Mouse (Mus musculus) neural tube, embryonic 10.5 days (tissue): ENCODE data around the gene D330020A13Rik.

ENCODE experiments used
- DNase-seq: peaks from one replicate; pipeline ENCODE4 v3.0.0-alpha.2; 2017; ENCODE audit warnings: low spot score; ENCODE audit errors: extremely low spot score

D330020A13Rik gene

GRCm38 (mm10) chr6:120294056-120294784, at the start of gene D330020A13Rik, which contains the start of gene B4galnt3:
D330020A13Rik (plus strand) TSS chr6:120294364.
B4galnt3 (minus strand) TSS chr6:120294559.
- DNase-seq, result peak; percentile 65

GRCm38 (mm10) chr6:120246676-120247075, 47.5 kb upstream of the D330020A13Rik start:
- DNase-seq, result no peak

- no peak for DNase-seq
These were observed 44.3 kb upstream of the D330020A13Rik start for GRCm38 (mm10) chr6:120249831-120250230.

- no peak for DNase-seq
These were observed 43.2 kb upstream of the D330020A13Rik start for GRCm38 (mm10) chr6:120251010-120251409.

- no peak for DNase-seq
These were observed 41.4 kb upstream of the D330020A13Rik start for GRCm38 (mm10) chr6:120252741-120253140.

- DNase-seq, result no peak
These were observed 39.5 kb upstream of the D330020A13Rik start for GRCm38 (mm10) chr6:120254640-120255039.

GRCm38 (mm10) chr6:120255144-120255543, 39.0 kb upstream of the D330020A13Rik start:
- no peak for DNase-seq

GRCm38 (mm10) chr6:120255701-120256100, 38.5 kb upstream of the D330020A13Rik start:
- no peak for DNase-seq

- DNase-seq, result no peak
These were observed 37.7 kb upstream of the D330020A13Rik start for GRCm38 (mm10) chr6:120256431-120256935.

- no peak for DNase-seq
These were observed 34.7 kb upstream of the D330020A13Rik start for GRCm38 (mm10) chr6:120259481-120259880.

- DNase-seq, result no peak
These were observed 31.2 kb upstream of the D330020A13Rik start for GRCm38 (mm10) chr6:120262886-120263531.

GRCm38 (mm10) chr6:120263608-120264007, 30.6 kb upstream of the D330020A13Rik start:
- DNase-seq, result no peak

GRCm38 (mm10) chr6:120264151-120264550, 30.0 kb upstream of the D330020A13Rik start:
- DNase-seq, result no peak

GRCm38 (mm10) chr6:120274181-120274580, 20.0 kb upstream of the D330020A13Rik start:
- no peak for DNase-seq

GRCm38 (mm10) chr6:120274887-120275286, 19.3 kb upstream of the D330020A13Rik start:
- DNase-seq, result no peak

- no peak for DNase-seq
These were observed 18.9 kb upstream of the D330020A13Rik start for GRCm38 (mm10) chr6:120275301-120275700.

GRCm38 (mm10) chr6:120276874-120277449, 17.2 kb upstream of the D330020A13Rik start:
- DNase-seq, result no peak

- DNase-seq, result no peak
These were observed 6.9 kb upstream of the D330020A13Rik start for GRCm38 (mm10) chr6:120287279-120287678.

- DNase-seq, result no peak
These were observed 5.6 kb upstream of the D330020A13Rik start for GRCm38 (mm10) chr6:120288541-120288940.

GRCm38 (mm10) chr6:120289430-120289829, 4.7 kb upstream of the D330020A13Rik start:
- no peak for DNase-seq

GRCm38 (mm10) chr6:120291396-120292009, 2.7 kb upstream of the D330020A13Rik start:
- DNase-seq, result no peak

GRCm38 (mm10) chr6:120294785-120295133, 595 bp downstream of the D330020A13Rik start:
- no peak for DNase-seq
